Mouse (Mus musculus) liver, adult 2 months (tissue): Measurements from ENCODE around the gene Irf2.

ENCODE experiments used
- CTCF ChIP-seq: fragments of 200-500 bp; IDR thresholded peaks from 2 replicates; pipeline ENCODE4 v1.5.1; 2011; ENCODE audit warnings: low read depth, low read length, control low read depth
- POLR2A ChIP-seq: fragments of 200-500 bp; IDR thresholded peaks from 2 replicates; pipeline ENCODE4 v1.6.1; 2011; ENCODE audit warnings: low read length, control low read depth; ENCODE audit not compliant: insufficient read depth; ENCODE audit errors: extremely low read depth

DNA sequence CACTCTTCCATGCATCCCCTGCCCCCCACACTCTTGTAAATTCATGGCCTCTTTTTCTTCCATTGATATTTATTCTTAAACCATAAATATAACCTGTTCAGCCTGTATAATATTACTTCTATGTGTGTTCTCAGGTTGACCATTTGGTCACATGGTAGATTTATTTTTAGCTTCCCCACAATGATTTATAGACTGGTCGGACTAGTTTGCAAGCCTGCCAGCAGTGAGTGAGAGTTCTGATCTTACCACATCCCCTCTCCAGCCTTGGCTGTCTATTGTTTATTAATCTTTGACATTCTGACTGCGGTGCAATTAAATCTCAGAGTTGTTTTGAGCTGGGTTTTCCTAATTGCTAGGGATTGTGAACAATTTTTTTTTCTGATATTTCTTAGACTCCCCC is 60.2 kb downstream of the Irf2 start:
- no peak for TF ChIP-seq POLR2A
- no peak for TF ChIP-seq CTCF
